Mouse (Mus musculus) large intestine, adult 2 months (tissue): Measurements from ENCODE around the gene Adamts2. TPM values are rescaled to one million over a fixed set of nuclear protein-coding genes. Genes with fewer than 3 reads are reported as not detected.

Experiments
- DNase-seq: peaks from one replicate; pipeline ENCODE4 v3.0.0-alpha.2; 2012; ENCODE audit warnings: low read depth, low spot score
- WGBS: fragments of 180-500 bp; shearing (Covaris S2); methylation state at CpG from one replicate; pipeline ENCODE4 v1.1.7; 2018; 5-methylcytosine and 5-hydroxymethylcytosine counted together
- polyA plus RNA-seq: library from polyadenylated mRNA; depleted of rRNA; stranded (reverse); fragments of >200 nt; gene quantifications from 2 replicates; pipeline ENCODE4 v1.2.3, GENCODE M21; 2012

Adamts2 gene
- polyA plus RNA-seq, 1 experiment, result 2.9 TPM

- WGBS, result 57% methylated on average over 5 of the region's 5 CpGs
- DNase-seq, result no peak
These were observed 19.5 kb downstream of the Adamts2 start for GRCm38 (mm10) chr11:50621364-50621763.

- DNase-seq, result no peak
- 39% methylated on average over 15 of the region's 15 CpGs for WGBS
These were observed 20.4 kb downstream of the Adamts2 start for GRCm38 (mm10) chr11:50622238-50622726.

GRCm38 (mm10) chr11:50623806-50624205, 21.9 kb downstream of the Adamts2 start:
- DNase-seq, result no peak
- WGBS, result 88% methylated on average over 3 of the region's 3 CpGs

GRCm38 (mm10) chr11:50624239-50624638, 22.4 kb downstream of the Adamts2 start:
- DNase-seq, result no peak
- WGBS, result 59% methylated on average over 2 of the region's 2 CpGs

GRCm38 (mm10) chr11:50624720-50625119, 22.8 kb downstream of the Adamts2 start:
- no peak for DNase-seq
- WGBS, result 60% methylated on average over 5 of the region's 5 CpGs

GRCm38 (mm10) chr11:50628915-50629314, 27.0 kb downstream of the Adamts2 start:
- DNase-seq, result no peak
- 43% methylated on average over 3 of the region's 3 CpGs for WGBS

- 76% methylated on average over 2 of the region's 2 CpGs for WGBS
- DNase-seq, result no peak
These were observed 28.6 kb downstream of the Adamts2 start for GRCm38 (mm10) chr11:50630462-50630861.

- DNase-seq, result no peak
- WGBS, result 24% methylated on average over 4 of the region's 4 CpGs
These were observed 30.4 kb downstream of the Adamts2 start for GRCm38 (mm10) chr11:50632270-50632669.

GRCm38 (mm10) chr11:50635051-50635590, 33.2 kb downstream of the Adamts2 start:
- no peak for DNase-seq
- WGBS, result 52% methylated on average over 2 of the region's 2 CpGs

GRCm38 (mm10) chr11:50637026-50637425, 35.1 kb downstream of the Adamts2 start:
- WGBS, result 95% methylated on average over 11 of the region's 11 CpGs
- no peak for DNase-seq

GRCm38 (mm10) chr11:50638197-50638867, 36.4 kb downstream of the Adamts2 start:
- no peak for DNase-seq
- 86% methylated on average over 13 of the region's 13 CpGs for WGBS

- 76% methylated on average over 3 of the region's 3 CpGs for WGBS
- DNase-seq, result no peak
These were observed 37.0 kb downstream of the Adamts2 start for GRCm38 (mm10) chr11:50638868-50639220.

GRCm38 (mm10) chr11:50642583-50642982, 40.7 kb downstream of the Adamts2 start:
- 19% methylated on average over 3 of the region's 3 CpGs for WGBS
- no peak for DNase-seq

- WGBS, result 40% methylated on average over 4 of the region's 4 CpGs
- DNase-seq, result no peak
These were observed 44.3 kb downstream of the Adamts2 start for GRCm38 (mm10) chr11:50646148-50646547.

- 72% methylated on average over 4 of the region's 4 CpGs for WGBS
- no peak for DNase-seq
These were observed 46.4 kb downstream of the Adamts2 start for GRCm38 (mm10) chr11:50648143-50648807.

- DNase-seq, result no peak
- WGBS, result 72% methylated on average over 2 of the region's 2 CpGs
These were observed 48.2 kb downstream of the Adamts2 start for GRCm38 (mm10) chr11:50650037-50650436.

- 67% methylated on average over 9 of the region's 9 CpGs for WGBS
- DNase-seq, result no peak
These were observed 52.0 kb downstream of the Adamts2 start for GRCm38 (mm10) chr11:50653746-50654431.

- 57% methylated on average over 6 of the region's 6 CpGs for WGBS
- no peak for DNase-seq
These were observed 56.9 kb downstream of the Adamts2 start for GRCm38 (mm10) chr11:50658826-50659225.

GRCm38 (mm10) chr11:50662176-50662575, 60.3 kb downstream of the Adamts2 start:
- 87% methylated on average over 3 of the region's 3 CpGs for WGBS
- DNase-seq, result no peak

- DNase-seq, result no peak
- WGBS, result 63% methylated on average over 4 of the region's 4 CpGs
These were observed 62.9 kb downstream of the Adamts2 start for GRCm38 (mm10) chr11:50664826-50665225.
